Mouse (Mus musculus) kidney, adult 18-20 months (tissue): Measurements from ENCODE around the gene Aqp6.

Experiments
- DNase-seq: peaks from one replicate; pipeline ENCODE4 v3.0.0; 2021

The Aqp6 gene

GRCm38 (mm10) chr15:99599245-99600070, 1.7 kb upstream of the Aqp6 start:
- no peak for DNase-seq

GRCm38 (mm10) chr15:99601823-99602120, 572 bp downstream of the Aqp6 start:
- DNase-seq, result no peak

- no peak for DNase-seq
Measured at GRCm38 (mm10) chr15:99602206-99602820, 1.1 kb downstream of the Aqp6 start.

- DNase-seq, result no peak
Measured at GRCm38 (mm10) chr15:99603216-99603615, 2.0 kb downstream of the Aqp6 start.

- DNase-seq, result no peak
Measured at GRCm38 (mm10) chr15:99605595-99605994, 4.4 kb downstream of the Aqp6 start.

GRCm38 (mm10) chr15:99606515-99606914, 5.3 kb downstream of the Aqp6 start:
- no peak for DNase-seq

GRCm38 (mm10) chr15:99607388-99608113, 6.4 kb downstream of the Aqp6 start:
- DNase-seq, result no peak

GRCm38 (mm10) chr15:99608382-99609125, 7.4 kb downstream of the Aqp6 start:
- no peak for DNase-seq

- DNase-seq, result no peak
Measured at GRCm38 (mm10) chr15:99611563-99611962, 10.4 kb downstream of the Aqp6 start.

- no peak for DNase-seq
Measured at GRCm38 (mm10) chr15:99614273-99614672, 13.1 kb downstream of the Aqp6 start.

GRCm38 (mm10) chr15:99614753-99615152, 13.6 kb downstream of the Aqp6 start:
- no peak for DNase-seq

- no peak for DNase-seq
Measured at GRCm38 (mm10) chr15:99615246-99615645, 14.0 kb downstream of the Aqp6 start.

- DNase-seq, result no peak
Measured at GRCm38 (mm10) chr15:99618595-99618994, 17.4 kb downstream of the Aqp6 start.

GRCm38 (mm10) chr15:99619821-99620220, 18.6 kb downstream of the Aqp6 start:
- DNase-seq, result no peak

- no peak for DNase-seq
Measured at GRCm38 (mm10) chr15:99622063-99622462, 20.9 kb downstream of the Aqp6 start.

GRCm38 (mm10) chr15:99631618-99632017, 30.4 kb downstream of the Aqp6 start:
- no peak for DNase-seq

GRCm38 (mm10) chr15:99634702-99635101, 33.5 kb downstream of the Aqp6 start:
- DNase-seq, result no peak

- DNase-seq, result no peak
Measured at GRCm38 (mm10) chr15:99637405-99638123, 36.4 kb downstream of the Aqp6 start.

- DNase-seq, result no peak
Measured at GRCm38 (mm10) chr15:99638124-99638485, 36.9 kb downstream of the Aqp6 start.

- DNase-seq, result no peak
Measured at GRCm38 (mm10) chr15:99642622-99643021, 41.4 kb downstream of the Aqp6 start.

- DNase-seq, result no peak
Measured at GRCm38 (mm10) chr15:99643832-99644231, 42.6 kb downstream of the Aqp6 start.

GRCm38 (mm10) chr15:99644776-99645175, 43.6 kb downstream of the Aqp6 start:
- DNase-seq, result no peak

GRCm38 (mm10) chr15:99648326-99648725, 47.1 kb downstream of the Aqp6 start:
- no peak for DNase-seq
